Mouse (Mus musculus) lung, postnatal 4 days (tissue): ENCODE data around the gene Scn3b.
A peak's percentile ranks its signal among the peaks of the same experiment; 100 is the strongest.

Experiments used
- DNase-seq, 2 experiments: peaks; one replicate each; pipeline ENCODE4 v3.0.0; 2021

The Scn3b gene

DNA sequence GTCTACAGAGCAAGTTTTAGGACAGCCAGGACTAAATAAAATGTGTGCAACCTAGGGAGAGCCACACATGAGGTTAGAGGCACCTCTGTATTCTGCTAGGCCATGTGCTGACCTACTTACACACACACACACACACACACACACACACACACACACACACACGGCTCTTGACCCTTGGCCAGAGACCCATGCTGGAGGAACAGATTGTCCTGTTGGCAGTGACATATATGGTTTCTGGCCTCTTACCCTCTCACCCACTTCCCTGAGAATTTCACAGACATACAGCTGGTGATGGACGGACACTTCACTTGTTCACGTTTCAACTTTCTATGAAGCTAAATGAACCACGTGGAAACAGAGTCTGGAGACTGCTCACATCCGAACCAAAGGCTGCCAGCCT is 49.8 kb downstream of the Scn3b start:
- no peak for DNase-seq

DNA sequence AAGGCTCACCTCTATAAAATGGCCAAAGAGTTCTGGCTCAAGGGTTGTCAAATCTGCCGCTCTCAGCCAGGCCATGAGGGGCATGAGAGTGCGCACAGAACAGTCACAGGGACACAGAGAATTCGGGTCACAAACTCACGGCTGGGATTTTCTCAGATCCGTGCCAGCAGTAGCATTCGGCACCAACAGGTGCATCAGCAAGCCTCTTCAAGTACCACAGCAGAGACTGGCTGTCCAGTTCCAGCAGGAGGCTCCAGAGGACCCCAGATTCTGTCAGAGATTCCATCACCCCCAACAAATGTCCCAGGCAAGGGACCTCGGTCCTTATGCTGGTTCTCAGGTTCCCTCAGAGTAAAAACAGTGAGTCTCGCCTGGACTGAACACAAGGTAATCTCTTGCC is 51.4 kb downstream of the Scn3b start:
- no peak for DNase-seq

DNA sequence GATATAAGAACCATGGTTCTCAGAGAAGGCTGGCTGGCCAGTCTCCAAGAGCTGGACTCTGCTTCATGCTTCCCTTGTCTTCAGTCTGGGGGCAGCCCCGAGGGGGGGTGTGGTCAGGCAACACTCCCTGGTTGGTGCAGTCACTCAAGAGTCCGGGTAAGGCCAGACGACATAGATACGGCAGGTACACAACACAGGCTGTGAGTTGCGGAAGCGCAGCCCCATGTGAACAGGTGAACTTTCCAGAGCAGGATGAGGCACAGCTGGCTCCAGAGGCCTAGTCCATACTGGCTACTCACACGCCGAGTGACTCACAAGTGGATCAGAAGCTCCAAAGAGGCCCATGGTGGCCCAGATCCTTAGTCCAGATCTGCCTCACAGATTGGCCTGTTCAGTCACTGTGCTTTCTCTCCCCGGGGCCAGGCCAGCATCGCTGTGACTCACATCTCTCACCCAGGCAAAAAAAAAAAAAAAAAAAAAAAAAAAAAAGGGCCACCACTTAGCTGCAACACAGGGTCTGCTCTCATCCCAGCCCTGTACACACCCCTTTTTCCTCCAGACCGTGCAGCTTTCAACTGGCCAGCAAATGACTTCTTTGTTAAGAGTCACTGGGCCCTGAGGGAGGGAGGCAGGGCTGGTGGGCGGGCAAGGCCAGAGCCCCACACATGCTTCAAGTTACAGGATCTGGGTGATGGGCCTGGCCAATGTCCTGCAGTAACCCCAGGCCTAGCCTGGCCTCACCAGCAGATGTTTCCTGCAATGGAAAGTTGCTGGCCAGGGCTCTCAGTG is 52.1 kb downstream of the Scn3b start:
- peak; percentile 86 to 94 for DNase-seq

GRCm38 (mm10) chr9:40321668-40322003 is 52.6 kb downstream of the Scn3b start:
- DNase-seq: no peak

DNA sequence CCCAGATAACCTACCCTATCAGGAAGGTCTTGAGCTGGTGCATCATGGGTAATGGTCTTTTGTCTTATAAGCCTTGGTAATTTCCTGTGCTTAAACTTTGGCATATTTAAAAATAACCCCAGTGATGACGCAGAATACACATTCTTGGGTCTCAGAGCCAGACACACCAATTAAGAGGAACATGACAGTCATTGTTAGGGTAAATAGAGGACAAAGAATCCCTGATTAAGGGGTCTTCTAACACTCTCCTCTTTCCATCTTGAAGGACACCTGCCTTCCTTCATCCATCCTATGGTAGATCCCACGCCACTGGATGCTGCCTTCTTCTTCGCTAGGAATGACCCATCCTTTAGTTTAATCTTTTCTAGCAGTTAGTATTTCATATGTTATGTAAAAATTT is 53.4 kb downstream of the Scn3b start:
- DNase-seq: no peak

DNA sequence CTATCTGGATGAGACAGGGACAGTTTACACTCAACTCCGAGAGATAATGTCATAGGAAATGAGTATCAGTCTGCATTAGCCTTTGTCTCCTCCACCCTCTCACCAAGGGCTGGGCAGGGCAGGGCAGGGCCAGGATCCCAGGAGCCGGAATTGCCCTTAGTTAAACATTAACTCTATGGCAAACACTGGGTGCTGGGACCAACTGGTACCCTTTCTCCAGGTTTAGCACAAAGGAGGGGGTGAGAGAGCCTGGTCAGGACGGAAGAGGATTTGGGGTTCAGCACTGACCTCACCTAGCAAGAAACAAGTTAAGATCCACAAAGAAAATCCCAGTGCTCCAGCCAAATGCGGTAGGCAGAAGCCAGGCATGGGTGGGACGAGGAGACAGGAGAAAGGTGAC is 54.2 kb downstream of the Scn3b start:
- no peak for DNase-seq

DNA sequence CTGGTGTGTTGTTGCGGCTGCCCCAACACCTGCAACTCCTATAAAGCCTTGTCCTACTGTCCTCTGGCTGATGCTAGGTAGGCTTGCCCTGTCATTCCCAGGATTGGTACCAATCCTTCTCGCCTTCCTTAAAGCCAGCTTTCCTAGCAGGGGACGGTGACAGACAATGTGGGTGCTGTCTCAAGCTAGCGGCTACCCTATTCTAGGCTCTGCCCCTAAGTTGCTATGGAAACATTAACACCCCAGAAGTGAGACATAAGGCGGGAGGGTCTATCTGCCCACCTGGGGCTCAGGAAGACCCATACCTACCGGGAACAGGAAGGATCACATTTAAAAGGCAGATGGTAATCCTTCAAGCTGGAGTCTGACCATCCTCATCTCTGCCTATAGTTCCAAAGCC is 54.8 kb downstream of the Scn3b start:
- no peak for DNase-seq

DNA sequence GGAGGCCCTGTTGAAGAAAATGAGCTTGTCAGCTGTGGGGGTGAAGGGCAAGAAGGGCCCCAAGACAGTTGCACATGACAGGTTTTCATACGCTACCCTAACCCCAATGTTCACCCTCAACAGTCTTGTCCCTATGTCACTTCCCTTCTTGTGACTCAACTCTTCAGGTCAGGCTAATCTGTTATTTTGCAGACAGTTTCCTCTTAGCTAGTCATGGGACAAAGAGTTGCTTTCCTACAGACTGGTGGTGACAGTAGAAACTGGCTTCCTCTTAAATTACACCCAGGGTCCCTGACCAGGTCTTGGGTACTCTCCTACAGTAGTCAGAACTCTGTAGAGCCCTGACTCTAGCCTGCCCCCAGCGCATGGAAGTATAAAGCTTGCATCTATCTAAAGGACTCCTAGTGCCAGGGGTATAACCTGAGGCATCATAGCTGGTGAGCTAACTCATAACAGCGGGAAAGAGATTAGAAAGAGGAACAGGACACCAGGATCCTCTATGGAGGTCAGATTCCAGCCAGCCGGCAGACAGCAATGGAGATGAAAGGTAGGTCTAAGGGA is 55.3 kb downstream of the Scn3b start:
- DNase-seq: no peak

DNA sequence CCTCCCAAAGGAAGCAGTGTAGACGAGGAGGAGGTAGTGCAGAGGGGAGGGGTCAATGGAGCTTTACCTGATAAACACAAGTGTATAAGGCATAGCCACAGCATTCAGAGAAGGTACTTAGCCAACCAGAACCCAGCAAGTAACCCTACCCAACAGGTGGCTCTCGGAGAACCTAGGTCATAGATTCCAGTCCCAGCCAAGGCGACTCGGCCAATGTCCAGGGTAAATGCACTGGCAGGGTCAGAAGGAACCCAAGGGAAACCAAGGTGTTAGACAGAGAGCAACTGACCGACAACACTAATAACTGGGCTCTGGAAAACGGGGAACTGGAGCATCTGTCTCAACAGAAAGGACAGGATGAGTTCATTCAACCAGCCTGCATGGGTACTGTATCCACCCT is 55.8 kb downstream of the Scn3b start:
- no peak for DNase-seq

- no peak for DNase-seq
Measured at GRCm38 (mm10) chr9:40326260-40326915, 57.4 kb downstream of the Scn3b start.

- peak; percentile 89 to 90 for DNase-seq
Measured at GRCm38 (mm10) chr9:40330609-40331382, 61.8 kb downstream of the Scn3b start.

DNA sequence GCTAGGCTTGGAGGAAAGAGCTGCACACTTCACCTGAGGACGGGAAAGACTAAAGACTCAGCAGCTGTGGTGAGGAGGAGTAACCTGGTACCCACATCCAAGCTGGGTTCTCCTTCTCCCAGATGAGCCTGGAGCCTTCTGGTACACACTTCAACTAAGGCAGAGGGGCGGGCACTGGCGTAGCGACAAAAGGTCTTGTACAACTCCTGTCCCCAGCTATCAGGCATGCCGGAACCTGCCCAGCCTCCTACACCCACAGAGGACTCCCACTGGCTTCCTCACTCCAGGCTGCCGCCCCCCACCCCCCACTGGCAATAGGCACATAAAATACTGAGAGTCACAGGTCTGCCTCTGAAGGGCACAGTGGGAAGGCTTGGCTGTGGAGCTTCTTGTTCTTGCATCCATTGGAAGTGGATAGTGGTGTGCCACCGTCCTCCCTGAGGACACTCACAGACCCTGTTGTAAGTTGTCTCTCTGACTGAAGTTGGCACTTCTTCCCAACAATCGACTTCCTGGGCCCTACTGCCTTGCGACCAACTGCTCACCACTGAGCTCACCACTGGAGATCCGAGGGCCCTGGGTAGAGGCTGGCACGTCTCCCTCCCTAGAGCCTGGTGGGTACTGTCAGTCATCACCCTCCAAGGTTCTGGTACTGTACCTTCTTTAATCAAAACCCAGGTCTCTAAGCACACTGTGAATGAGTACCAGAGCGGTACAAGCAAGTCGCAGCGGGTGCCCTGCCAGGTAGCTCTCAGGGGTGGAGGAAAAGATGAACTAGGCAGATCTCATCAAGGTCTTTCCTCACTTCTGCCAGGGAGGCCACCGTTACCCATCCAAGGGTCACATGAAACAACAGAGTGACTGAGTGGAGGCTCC is 62.6 kb downstream of the Scn3b start:
- no peak for DNase-seq

DNA sequence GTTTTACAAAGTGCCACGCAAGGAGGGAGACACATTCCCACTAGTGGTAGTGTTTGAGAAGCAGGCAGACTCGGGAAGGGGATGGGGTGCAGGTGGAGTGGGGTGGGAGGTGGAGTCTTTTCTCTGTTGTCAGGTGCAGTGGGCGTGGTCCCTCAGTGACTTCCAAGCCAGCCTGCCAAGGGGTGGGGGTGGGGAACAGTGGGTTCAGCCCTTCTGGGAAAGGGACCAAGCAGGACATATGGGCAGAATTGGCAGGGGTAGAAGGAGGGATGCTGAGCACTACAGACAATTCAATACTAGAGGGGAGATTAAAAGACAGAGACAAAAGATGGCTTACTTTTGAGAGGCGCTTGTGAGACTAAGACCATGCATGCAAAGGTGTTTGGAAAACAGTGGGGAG is 63.3 kb downstream of the Scn3b start:
- DNase-seq: no peak

- no peak for DNase-seq
Measured at GRCm38 (mm10) chr9:40332731-40333648, 64.0 kb downstream of the Scn3b start.

GRCm38 (mm10) chr9:40333649-40334396 is 64.8 kb downstream of the Scn3b start:
- peak; percentile 62 to 80 for DNase-seq

GRCm38 (mm10) chr9:40334617-40335016 is 65.6 kb downstream of the Scn3b start:
- no peak for DNase-seq

DNA sequence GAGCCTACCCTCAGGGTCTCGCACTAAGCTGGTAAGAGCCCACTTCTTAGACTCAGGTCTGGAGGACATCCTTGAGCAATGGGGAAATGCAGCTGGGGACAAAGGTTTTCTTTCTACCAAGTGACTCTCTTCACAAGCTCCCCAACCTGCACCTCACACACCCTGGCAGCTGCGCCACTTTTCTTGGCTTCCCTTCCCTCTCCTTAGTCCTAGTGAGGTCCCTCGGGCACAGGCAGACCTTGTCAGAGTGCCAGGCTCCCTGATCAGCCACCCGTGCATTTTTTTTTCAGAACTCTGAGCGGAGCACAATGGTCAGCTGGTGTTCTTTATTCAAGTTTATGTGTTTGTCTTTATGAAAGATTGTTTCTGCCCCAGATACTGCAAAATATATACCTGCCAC is 67.7 kb downstream of the Scn3b start:
- no peak for DNase-seq

GRCm38 (mm10) chr9:40337131-40337820 is 68.3 kb downstream of the Scn3b start:
- no peak for DNase-seq

DNA sequence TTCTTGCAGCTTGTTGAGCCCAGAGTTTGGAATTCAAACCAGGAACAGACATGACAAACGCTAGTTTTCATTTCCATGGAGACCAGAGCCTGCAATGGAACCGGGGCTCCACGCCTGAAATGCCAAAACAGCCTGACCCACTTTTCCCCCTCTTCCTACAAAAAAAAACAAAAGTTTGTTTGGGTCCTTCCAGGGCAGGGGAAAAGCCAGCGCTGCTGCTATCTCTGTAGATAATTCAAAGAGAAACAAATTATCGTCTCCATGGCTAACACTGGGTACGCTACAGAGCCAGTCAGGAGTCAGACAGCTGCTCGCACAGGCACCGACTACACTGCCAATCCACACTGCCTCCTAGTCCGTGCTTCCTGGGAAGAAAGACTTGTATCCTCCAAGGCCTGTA is 70.6 kb downstream of the Scn3b start:
- DNase-seq: no peak
